Mouse (Mus musculus) liver, adult 2 months (tissue): ENCODE data around the gene Pign. TPM values are rescaled to one million over a fixed set of nuclear protein-coding genes. Genes with fewer than 3 reads are reported as not detected.
A peak's percentile ranks its signal among the peaks of the same experiment; 100 is the strongest.

Experiments used
- DNase-seq: peaks from one replicate; pipeline ENCODE4 v3.0.0-alpha.2; 2011; ENCODE audit warnings: low read depth, low spot score; ENCODE audit errors: extremely low read depth
- H3K27ac ChIP-seq: fragments of 200-500 bp; replicated peaks from 2 replicates; pipeline ENCODE4 v1.5.1; 2012; ENCODE audit warnings: low read depth, mild to moderate bottlenecking, control low read depth, inconsistent platforms, low read length; ENCODE audit not compliant: insufficient read depth
- H3K27me3 ChIP-seq: fragments of 200-500 bp; 2 replicates; pipeline ENCODE4 v1.6.1; 2012; ENCODE audit warnings: mild to moderate bottlenecking, moderate library complexity, low read length, inconsistent platforms; ENCODE audit not compliant: control insufficient read depth, insufficient read depth
- H3K36me3 ChIP-seq: fragments of 200-500 bp; 2 replicates; pipeline ENCODE4 v1.6.1; 2012; ENCODE audit warnings: low read length, inconsistent platforms; ENCODE audit not compliant: control insufficient read depth, insufficient read depth
- H3K4me1 ChIP-seq: fragments of 200-500 bp; 2 replicates; pipeline ENCODE4 v1.6.1; 2011; ENCODE audit warnings: low read length; ENCODE audit not compliant: control insufficient read depth, insufficient read depth
- H3K4me3 ChIP-seq: fragments of 200-500 bp; 2 replicates; pipeline ENCODE4 v1.5.1; 2011; ENCODE audit warnings: low read depth, mild to moderate bottlenecking, control low read depth, low read length, moderate library complexity; ENCODE audit not compliant: insufficient read depth
- H3K79me2 ChIP-seq: fragments of 200-500 bp; 2 replicates; pipeline ENCODE4 v1.6.1; 2012; ENCODE audit warnings: inconsistent platforms, mild to moderate bottlenecking, low read length, moderate library complexity; ENCODE audit not compliant: control insufficient read depth, insufficient read depth
- H3K9ac ChIP-seq: fragments of 200-500 bp; 2 replicates; pipeline ENCODE4 v1.6.1; 2012; ENCODE audit warnings: low read depth, mild to moderate bottlenecking, control low read depth, inconsistent platforms, low read length
- CTCF ChIP-seq: fragments of 200-500 bp; IDR thresholded peaks from 2 replicates; pipeline ENCODE4 v1.5.1; 2011; ENCODE audit warnings: low read depth, low read length, control low read depth
- POLR2A ChIP-seq: fragments of 200-500 bp; IDR thresholded peaks from 2 replicates; pipeline ENCODE4 v1.6.1; 2011; ENCODE audit warnings: low read length, control low read depth; ENCODE audit not compliant: insufficient read depth; ENCODE audit errors: extremely low read depth
- WGBS: fragments of 180-500 bp; shearing (Covaris S2); methylation state at CpG from one replicate; pipeline ENCODE4 v1.1.7; 2018; 5-methylcytosine and 5-hydroxymethylcytosine counted together
- polyA plus RNA-seq: library from polyadenylated mRNA; depleted of rRNA; stranded (reverse); fragments of >200 nt; gene quantifications from 2 replicates; pipeline ENCODE4 v1.2.3, GENCODE M21; 2012
- total RNA-seq: library from RNA; depleted of rRNA; stranded (reverse); fragments of >200 nt; gene quantifications from 2 replicates; pipeline ENCODE4 v1.2.3, GENCODE M21; 2014

Gene Pign
- total and polyA plus RNA-seq, 2 experiments: 11.2 to 32.5 TPM

DNA sequence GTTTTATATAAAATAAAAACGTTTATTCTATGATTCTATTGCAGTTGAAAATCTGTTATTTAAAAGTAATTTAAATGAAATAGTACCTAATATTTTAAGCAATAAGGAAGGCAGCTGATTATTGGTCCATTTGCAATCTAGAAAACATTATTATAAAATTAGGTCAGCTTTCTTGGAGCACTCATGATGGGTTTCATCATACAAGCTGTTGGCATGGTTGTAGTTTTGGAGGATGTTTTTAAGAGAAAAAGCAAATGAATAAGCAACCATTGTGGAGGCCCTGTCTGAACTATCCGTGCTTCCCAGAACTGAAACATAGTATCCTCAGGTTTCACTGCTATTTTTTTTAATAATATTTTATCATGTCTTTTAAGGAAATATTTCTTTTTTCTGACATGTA is 32.1 kb upstream of the Pign start:
- H3K27ac ChIP-seq: no peak overlapping the region
- peaks cover 16% of the 10 kb centered on the region for H3K36me3 ChIP-seq
- peaks cover 12% of the 10 kb centered on the region; the same call in 1 of the 2 replicates for H3K4me1 ChIP-seq
- peak; percentile 92 for DNase-seq
- no peaks in the 10 kb centered on the region for H3K79me2 ChIP-seq
- no peaks in the 10 kb centered on the region for H3K27me3 ChIP-seq
- no peak overlapping the region for H3K4me3 ChIP-seq
- no peak overlapping the region for H3K9ac ChIP-seq
- no peak for TF ChIP-seq POLR2A
- TF ChIP-seq CTCF: no peak
- WGBS: 27% methylated on average over 2 of the region's 2 CpGs

- H3K9ac ChIP-seq: no peak overlapping the region
- WGBS: 62% methylated on average over 3 of the region's 3 CpGs
- no peaks in the 10 kb centered on the region for H3K27me3 ChIP-seq
- no peak for DNase-seq
- peaks cover 6% of the 10 kb centered on the region; the same call in 1 of the 2 replicates for H3K79me2 ChIP-seq
- no peak for TF ChIP-seq POLR2A
- no peak for TF ChIP-seq CTCF
- H3K4me3 ChIP-seq: no peak overlapping the region
- no peaks in the 10 kb centered on the region; the same call in 1 of the 2 replicates for H3K36me3 ChIP-seq
- H3K4me1 ChIP-seq: peaks cover 4% of the 10 kb centered on the region
- no peak overlapping the region for H3K27ac ChIP-seq
Observed at GRCm38 (mm10) chr1:105685501-105685900, 22.0 kb upstream of the Pign start.

DNA sequence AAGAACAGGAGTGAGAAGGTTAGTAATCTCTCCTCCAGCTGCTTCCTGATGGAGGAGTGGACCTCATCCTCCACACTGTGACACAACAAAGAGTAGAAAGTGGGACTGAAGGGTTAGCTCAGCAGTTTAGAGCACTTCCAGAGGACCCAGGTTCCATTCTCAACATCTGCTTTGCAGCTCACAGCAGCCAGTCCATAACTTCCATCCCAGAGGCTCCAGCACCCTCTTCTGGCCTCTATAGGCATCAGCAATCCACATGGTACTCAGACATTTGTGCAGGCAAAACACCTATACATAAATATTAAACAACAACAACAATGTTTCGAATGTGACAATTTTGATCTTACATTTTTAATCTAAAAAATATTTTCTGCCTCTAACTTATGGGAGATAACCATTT is 17.1 kb upstream of the Pign start:
- Histone ChIP-seq H3K27me3 (no peaks in the 10 kb centered on the region), H3K4me1 (no peaks in the 10 kb centered on the region; the same call in 1 of the 2 replicates), H3K79me2 (peaks cover 9% of the 10 kb centered on the region; the same call in 1 of the 2 replicates), H3K36me3 (peaks cover 5% of the 10 kb centered on the region), H3K4me3 (no peak overlapping the region), H3K9ac (no peak overlapping the region), H3K27ac (no peak overlapping the region)
- peak; percentile 68; the same call in 1 of the 2 replicates for TF ChIP-seq CTCF
- no peak for TF ChIP-seq POLR2A
- WGBS: 80% methylated on average over 1 of the region's 1 CpGs
- peak; percentile 47 for DNase-seq

- 24% methylated on average over 2 of the region's 2 CpGs for WGBS
- DNase-seq: peak; percentile 85
Observed at GRCm38 (mm10) chr1:105674763-105675162, 11.3 kb upstream of the Pign start.

DNA sequence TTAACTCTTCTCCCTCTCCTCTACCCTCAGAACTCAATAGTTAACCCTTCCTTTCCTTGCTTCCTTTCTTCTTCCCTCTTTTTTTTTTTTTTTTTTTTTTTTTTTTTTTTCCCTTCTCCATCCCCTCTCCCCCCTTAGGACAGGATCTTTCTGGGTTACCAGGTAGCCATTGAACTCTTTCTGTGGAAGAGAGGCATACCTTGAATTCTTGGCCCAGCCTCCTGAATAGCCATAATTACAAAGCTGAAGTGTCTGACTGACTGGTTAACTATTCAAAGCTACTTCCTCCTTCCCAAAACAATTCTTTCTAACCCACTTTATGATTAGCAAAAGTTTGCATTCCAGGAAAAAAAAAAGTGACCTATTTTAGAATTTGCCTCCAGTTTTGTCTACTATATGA is 6.2 kb upstream of the Pign start:
- peaks cover 9% of the 10 kb centered on the region; the same call in 1 of the 2 replicates for H3K4me1 ChIP-seq
- no peak overlapping the region for H3K27ac ChIP-seq
- no peaks in the 10 kb centered on the region for H3K36me3 ChIP-seq
- DNase-seq: no peak
- no peak for TF ChIP-seq POLR2A
- no peak for TF ChIP-seq CTCF
- H3K27me3 ChIP-seq: no peaks in the 10 kb centered on the region
- no peak overlapping the region for H3K9ac ChIP-seq
- H3K79me2 ChIP-seq: peaks cover 11% of the 10 kb centered on the region
- H3K4me3 ChIP-seq: no peak overlapping the region

More at GRCm38 (mm10) chr1:105674763-105675162, 11.3 kb upstream of the Pign start:
- no peak for TF ChIP-seq CTCF
- H3K27ac ChIP-seq: no peak overlapping the region
- no peaks in the 10 kb centered on the region for H3K27me3 ChIP-seq
- peaks cover 3% of the 10 kb centered on the region for H3K4me1 ChIP-seq
- H3K4me3 ChIP-seq: no peak overlapping the region
- no peak overlapping the region for H3K9ac ChIP-seq
- H3K36me3 ChIP-seq: peaks cover 5% of the 10 kb centered on the region
- H3K79me2 ChIP-seq: peaks cover 9% of the 10 kb centered on the region; the same call in 1 of the 2 replicates

DNA sequence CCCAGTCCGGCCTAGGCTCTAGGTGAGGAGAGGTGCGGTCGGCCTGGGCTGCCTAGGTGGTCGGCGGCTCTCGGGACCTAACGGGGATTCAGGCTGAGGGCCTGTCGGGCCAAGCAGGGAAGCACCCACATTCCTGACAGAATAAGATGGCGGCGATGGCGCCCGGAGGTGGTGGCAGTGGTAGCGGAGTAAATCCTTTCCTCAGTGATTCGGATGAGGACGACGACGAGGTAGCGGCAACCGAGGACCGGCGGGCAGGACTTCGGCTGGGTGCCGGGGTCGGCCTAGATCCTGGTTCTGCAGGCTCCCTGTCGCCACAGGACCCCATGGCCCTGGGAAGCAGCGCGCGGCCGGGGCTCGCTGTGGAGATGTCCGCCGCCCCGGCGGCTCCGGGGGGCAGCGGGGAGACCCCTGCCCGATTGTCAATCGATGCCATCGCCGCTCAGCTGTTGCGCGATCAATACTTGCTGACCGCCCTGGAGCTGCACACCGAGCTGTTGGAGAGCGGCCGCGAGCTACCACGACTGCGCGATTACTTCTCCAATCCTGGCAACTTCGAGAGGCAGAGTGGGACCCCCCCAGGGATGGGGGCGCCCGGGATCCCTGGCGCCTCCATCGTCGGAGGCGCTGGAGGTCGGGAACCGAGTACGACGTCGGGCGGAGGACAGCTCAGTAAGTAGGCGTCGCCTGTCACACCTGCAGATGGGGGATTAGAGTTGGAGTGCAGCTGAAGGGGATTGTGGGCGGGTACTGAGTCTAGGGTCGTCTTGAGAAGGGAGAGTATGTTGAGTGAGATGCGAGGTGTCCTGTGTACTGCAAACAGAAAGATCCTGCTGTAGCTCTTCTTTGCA is 710 bp upstream of the Pign start:
- Histone ChIP-seq H3K36me3 (no peaks in the 10 kb centered on the region), H3K4me3 (peak overlapping the region; percentile 94), H3K27ac (peak overlapping the region; percentile 57), H3K79me2 (peaks cover 17% of the 10 kb centered on the region), H3K9ac (peak overlapping the region; percentile 88), H3K4me1 (peaks cover 6% of the 10 kb centered on the region; the same call in 1 of the 2 replicates), H3K27me3 (no peaks in the 10 kb centered on the region)
- TF ChIP-seq CTCF: no peak
- no peak for DNase-seq
- under 1% methylated on average over 68 of the region's 68 CpGs for WGBS
